In genomic region chr14:30550232-30551070, GRCm38 (mm10) we compare ENCODE assay signal across 8 mouse cellular contexts. TPM values are rescaled to one million over a fixed set of nuclear protein-coding genes. Genes with fewer than 3 reads are reported as not detected.
DNase-seq lines count a peak whose midpoint lies in the region; ATAC-seq and TF ChIP-seq lines count a peak whose summit lies in the region.

No protein-coding gene starts in this region.

- H3K36me3 ChIP-seq in heart, embryonic 12.5 days, result peaks cover 6% of the 10 kb centered on the region; the same call in 1 of the 2 replicates
- peaks cover 50% of the 10 kb centered on the region for H3K36me3 ChIP-seq in G1E (replicated peaks)
- no peaks in the 10 kb centered on the region for H3K36me3 ChIP-seq in hindbrain, embryonic 11.5 days (ENCODE audit: control insufficient read depth, insufficient read depth, low read length)
- peaks cover 37% of the 10 kb centered on the region for H3K36me3 ChIP-seq in midbrain, embryonic 10.5 days

- 0 out of 2 replicates have a peak, but pooled peaks cover 6% of the 10 kb centered on the region for H3K27me3 ChIP-seq in heart, embryonic 12.5 days (replicated peaks)
- H3K27me3 ChIP-seq in G1E (ENCODE audit: insufficient read depth, low read length), result no peaks in the 10 kb centered on the region
- H3K27me3 ChIP-seq in hindbrain, embryonic 11.5 days (ENCODE audit: control insufficient read depth, insufficient read depth, low read length), result no peaks in the 10 kb centered on the region
- H3K27me3 ChIP-seq in midbrain, embryonic 10.5 days (ENCODE audit: low read depth, poor library complexity, severe bottlenecking), result no peaks in the 10 kb centered on the region

- H3K4me3 ChIP-seq in heart, embryonic 12.5 days, result peak overlapping the region; percentile 72
- peak overlapping the region; percentile 82 for H3K4me3 ChIP-seq in G1E (ENCODE audit: low read depth, low read length)
- H3K4me3 ChIP-seq in hindbrain, embryonic 11.5 days (ENCODE audit: low read depth, low read length), result peak overlapping the region; percentile 68
- peak overlapping the region; percentile 81 for H3K4me3 ChIP-seq in midbrain, embryonic 10.5 days

- no peak for TF ChIP-seq CTCF in G1E (IDR thresholded peaks at IDR 0.05; ENCODE audit: low read depth, low read length)

- no peak for DNase-seq in heart, postnatal 10 days
- DNase-seq in G1E (ENCODE audit: low spot score), result peak; percentile 46
- peak; percentile 12 for DNase-seq in hindbrain, embryonic 11.5 days (ENCODE audit: low spot score)
- no peak for DNase-seq in midbrain, embryonic 10.5 days (ENCODE audit: low spot score)
- no peak for DNase-seq in cerebellum, adult 8-10 months
- no peak for DNase-seq in right cerebral cortex, adult 18-20 months

- peak overlapping the region; percentile 91 for H3K9ac ChIP-seq in heart, embryonic 12.5 days
- peak overlapping the region; percentile 91 for H3K9ac ChIP-seq in hindbrain, embryonic 11.5 days (ENCODE audit: low read depth, low read length)

- peaks cover 35% of the 10 kb centered on the region for H3K4me1 ChIP-seq in heart, embryonic 12.5 days (replicated peaks)
- H3K4me1 ChIP-seq in G1E (ENCODE audit: insufficient read depth, low read depth, low read length), result peaks cover 69% of the 10 kb centered on the region
- H3K4me1 ChIP-seq in hindbrain, embryonic 11.5 days (replicated peaks; ENCODE audit: control insufficient read depth, insufficient read depth, low read length), result 0 out of 2 replicates have a peak, but pooled peaks cover 9% of the 10 kb centered on the region
- H3K4me1 ChIP-seq in midbrain, embryonic 10.5 days, result peaks cover 41% of the 10 kb centered on the region

- H3K9me3 ChIP-seq in heart, embryonic 12.5 days (replicated peaks), result no peaks in the 10 kb centered on the region
- no peaks in the 10 kb centered on the region for H3K9me3 ChIP-seq in G1E (replicated peaks)
- H3K9me3 ChIP-seq in hindbrain, embryonic 11.5 days (ENCODE audit: control insufficient read depth, low read length), result no peaks in the 10 kb centered on the region
- H3K9me3 ChIP-seq in midbrain, embryonic 10.5 days (replicated peaks), result no peaks in the 10 kb centered on the region

- H3K27ac ChIP-seq in heart, embryonic 12.5 days (ENCODE audit: poor library complexity, severe bottlenecking), result no peak overlapping the region
- no peak overlapping the region for H3K27ac ChIP-seq in hindbrain, embryonic 11.5 days (ENCODE audit: low read depth, low read length)
- peak overlapping the region; percentile 97 for H3K27ac ChIP-seq in midbrain, embryonic 10.5 days (replicated peaks)

- 37% methylated on average over 8 of the region's 8 CpGs for WGBS in heart, embryonic 12.5 days
- WGBS in hindbrain, embryonic 11.5 days, result 43% methylated on average over 8 of the region's 8 CpGs
- 51% methylated on average over 8 of the region's 8 CpGs for WGBS in midbrain, embryonic 10.5 days

- intact Hi-C loops in heart, postnatal 10 days (cut with DNase I), result no loop called here

- no peak for ATAC-seq in heart, embryonic 12.5 days (ENCODE audit: insufficient number of reproducible peaks, low FRiP score)
- no peak for ATAC-seq in G1E (ENCODE audit: extremely low read depth, insufficient number of reproducible peaks, low FRiP score, poor library complexity, severe bottlenecking)
- no peak for ATAC-seq in hindbrain, embryonic 11.5 days (ENCODE audit: low FRiP score)
- no peak for ATAC-seq in monocyte, adult 5-6 weeks (replicated peaks; ENCODE audit: insufficient number of reproducible peaks, low FRiP score, low TSS enrichment, poor library complexity, severe bottlenecking)

- H3K4me2 ChIP-seq in heart, embryonic 12.5 days, result peak overlapping the region; percentile 89
- peak overlapping the region; percentile 72 for H3K4me2 ChIP-seq in hindbrain, embryonic 11.5 days (replicated peaks; ENCODE audit: low read depth, low read length)

RNA-seq across cellular contexts. Expression of gene Tkt, which starts 2.3 kb away (rescaled TPM):
- 85.7 and 90.4 TPM in 2 replicates for polyA plus RNA-seq in heart, embryonic 12.5 days (2016; fragmentation: Nextera tagmentation; extraction: Ambion mirVana)
- 100 to 1,000 TPM in 1 of 2 experiments, 10 to 100 TPM in 1; 64.1 to 105 TPM for total RNA-seq in heart, postnatal 10 days (2021)
- 143 and 146 TPM in 2 replicates for total RNA-seq in G1E (2014; fragmentation: Nextera tagmentation)
- 550 and 661 TPM in 2 replicates for total RNA-seq in G1E (2017)
- polyA plus RNA-seq in G1E (2012), result 1,030 and 1,086 TPM in 2 replicates
- polyA plus RNA-seq in hindbrain, embryonic 11.5 days (2014; fragmentation: Nextera tagmentation; extraction: Ambion mirVana), result 65.8 and 131 TPM in 2 replicates
- 312 and 334 TPM in 2 replicates for polyA plus RNA-seq in midbrain, embryonic 10.5 days (2016; fragmentation: Nextera tagmentation; extraction: Ambion mirVana)
- 278 to 467 TPM (median 383 TPM) in 3 replicates for total RNA-seq in monocyte, adult 5-6 weeks (2017)

RNA-seq across cellular contexts. Expression of gene Cacna1d, which starts 59.2 kb away (rescaled TPM):
- polyA plus RNA-seq in heart, embryonic 12.5 days (2016; fragmentation: Nextera tagmentation; extraction: Ambion mirVana), result 10.0 and 10.3 TPM in 2 replicates
- 1 to 10 TPM; 5.2 to 5.7 TPM for total RNA-seq in heart, postnatal 10 days (2021)
- total RNA-seq in G1E (2014; fragmentation: Nextera tagmentation), result 0.30 TPM in 1 of 2 replicates, not detected in the other
- total RNA-seq in G1E (2017), result 0.22 and 0.23 TPM in 2 replicates
- 0.04 TPM in 1 of 2 replicates, not detected in the other for polyA plus RNA-seq in G1E (2012)
- 1.2 and 2.9 TPM in 2 replicates for polyA plus RNA-seq in hindbrain, embryonic 11.5 days (2014; fragmentation: Nextera tagmentation; extraction: Ambion mirVana)
- 0.90 and 1.3 TPM in 2 replicates for polyA plus RNA-seq in midbrain, embryonic 10.5 days (2016; fragmentation: Nextera tagmentation; extraction: Ambion mirVana)
- total RNA-seq in monocyte, adult 5-6 weeks (2017), result 3.2 to 5.0 TPM (median 3.7 TPM) in 3 replicates

Comparison
In these comparisons a context has a peak if more than half of its experiments do, and no peak if none do; other contexts are left out.
1. DNase-seq: peak in G1E (single experiment) and hindbrain, embryonic 11.5 days (single experiment); none in heart, postnatal 10 days (0 of 2), midbrain, embryonic 10.5 days (single experiment), cerebellum, adult 8-10 months (single experiment) and right cerebral cortex, adult 18-20 months (single experiment).
2. Peak in every context shown above with its lines, with median percentiles within 50 percentile points of each other: H3K4me3 ChIP-seq.